Mouse (Mus musculus) CH12.LX (cell line): ENCODE measurements at regions not wholly inside any gene's neighbourhood (a gene's known extent, or its start where the extent isn't known, plus 50 kb on each side); places are given as distances from the start of the nearest gene placed in this dataset.

Experiments
- DNase-seq: peaks from one replicate; pipeline ENCODE4 v3.0.0-alpha.2; 2013; ENCODE audit errors: extremely low read depth
- H3K27ac ChIP-seq: 2 replicates; pipeline ENCODE4 v1.5.1; 2012; ENCODE audit warnings: low read depth, mild to moderate bottlenecking, control low read depth, moderate library complexity; ENCODE audit not compliant: insufficient read depth
- H3K27me3 ChIP-seq: replicated peaks from 2 replicates; pipeline ENCODE3; 2012; ENCODE audit warnings: inconsistent platforms
- H3K36me3 ChIP-seq, 2 experiments: replicated peaks in 1 of 2; 2 replicates each; pipeline versions ENCODE3 to v1.6.1; 2012; ENCODE audit warnings: inconsistent platforms in 1 of 2, low read length in 1 of 2, mild to moderate bottlenecking in 1 of 2, mixed read lengths in 1 of 2, moderate library complexity in 1 of 2; ENCODE audit not compliant: control insufficient read depth in 1 of 2, insufficient read depth in 1 of 2
- H3K4me1 ChIP-seq, 2 experiments: 2 replicates each; pipeline ENCODE4 v1.6.1; 2012; ENCODE audit warnings: inconsistent platforms in 1 of 2, moderate library complexity in 1 of 2; ENCODE audit not compliant: insufficient read depth in 2 of 2, control insufficient read depth in 1 of 2
- H3K4me2 ChIP-seq: 2 replicates; pipeline ENCODE4 v1.6.1; 2012; ENCODE audit warnings: low read depth, mild to moderate bottlenecking, control low read depth; ENCODE audit not compliant: poor library complexity, insufficient read depth, severe bottlenecking
- H3K4me3 ChIP-seq, 3 experiments: fragments of 150-350 bp in 1 of 3; sonication (generic) in 1 of 3; replicated peaks in 1 of 3; 2 replicates each; pipeline versions ENCODE3 to v1.5.1; 2011 to 2012; ENCODE audit warnings: low read depth in 2 of 3, low read length in 2 of 3, mild to moderate bottlenecking in 2 of 3, moderate library complexity in 2 of 3, control low read depth in 1 of 3, improper control_type of control experiment in 1 of 3, inconsistent platforms in 1 of 3, mixed read lengths in 1 of 3; ENCODE audit not compliant: poor library complexity in 1 of 3
- H3K79me2 ChIP-seq: replicated peaks from 2 replicates; pipeline ENCODE4 v1.6.1; 2012; ENCODE audit warnings: mild to moderate bottlenecking, moderate library complexity; ENCODE audit not compliant: control insufficient read depth, poor library complexity, insufficient read depth, severe bottlenecking; ENCODE audit errors: extremely low read depth
- H3K9ac ChIP-seq: 2 replicates; pipeline ENCODE4 v1.6.1; 2012; ENCODE audit warnings: low read depth, mild to moderate bottlenecking, control low read depth, moderate library complexity; ENCODE audit not compliant: insufficient read depth
- H3K9me3 ChIP-seq: replicated peaks from 2 replicates; pipeline ENCODE3; 2012; ENCODE audit warnings: low read length, inconsistent platforms, mixed read lengths
- CHD1 ChIP-seq: IDR thresholded peaks from 2 replicates; pipeline ENCODE4 v1.6.1; 2012; ENCODE audit warnings: low read depth, low read length, improper control_type of control experiment, inconsistent platforms
- CHD2 ChIP-seq: IDR thresholded peaks from 2 replicates; pipeline ENCODE4 v1.6.1; 2011; ENCODE audit warnings: low read length, improper control_type of control experiment
- E2F4 ChIP-seq: IDR thresholded peaks from 2 replicates; pipeline ENCODE4 v1.6.1; 2011; ENCODE audit warnings: low read depth, low read length, improper control_type of control experiment; ENCODE audit not compliant: insufficient replicate concordance
- ELF1 ChIP-seq: IDR thresholded peaks from 2 replicates; pipeline ENCODE4 v1.6.1; 2014; ENCODE audit warnings: low read depth, mild to moderate bottlenecking, inconsistent platforms, low read length, improper control_type of control experiment
- EP300 ChIP-seq: IDR thresholded peaks from 2 replicates; pipeline ENCODE4 v1.6.1; 2011; ENCODE audit warnings: low read length, improper control_type of control experiment
- JUND ChIP-seq: conservative IDR thresholded peaks from 2 replicates; pipeline ENCODE4 v1.6.1; 2011; ENCODE audit warnings: low read depth, low read length, improper control_type of control experiment
- KAT2A ChIP-seq: IDR thresholded peaks from 2 replicates; pipeline ENCODE4 v1.6.1; 2012; ENCODE audit warnings: low read length, improper control_type of control experiment, inconsistent platforms; ENCODE audit not compliant: insufficient replicate concordance
- MEF2A ChIP-seq: IDR thresholded peaks from 2 replicates; pipeline ENCODE4 v1.6.1; 2014; ENCODE audit warnings: low read depth, mild to moderate bottlenecking, inconsistent platforms, low read length, improper control_type of control experiment, borderline replicate concordance
- MXI1 ChIP-seq: IDR thresholded peaks from 2 replicates; pipeline ENCODE4 v1.6.1; 2011; ENCODE audit warnings: mild to moderate bottlenecking, low read depth, low read length, improper control_type of control experiment
- NRF1 ChIP-seq: IDR thresholded peaks from 2 replicates; pipeline ENCODE4 v1.6.1; 2014; ENCODE audit warnings: low read depth, mild to moderate bottlenecking, inconsistent platforms, low read length, improper control_type of control experiment, moderate library complexity
- PAX5 ChIP-seq: IDR thresholded peaks from 2 replicates; pipeline ENCODE4 v1.6.1; 2012; ENCODE audit warnings: low read length, inconsistent platforms, mixed read lengths
- RCOR1 ChIP-seq: conservative IDR thresholded peaks from 2 replicates; pipeline ENCODE4 v1.6.1; 2012; ENCODE audit warnings: low read depth, mild to moderate bottlenecking, inconsistent platforms, low read length, improper control_type of control experiment
- SIN3A ChIP-seq: IDR thresholded peaks from 2 replicates; pipeline ENCODE4 v1.6.1; 2012; ENCODE audit warnings: low read length, improper control_type of control experiment, inconsistent platforms
- TBP ChIP-seq: conservative IDR thresholded peaks from 2 replicates; pipeline ENCODE4 v1.6.1; 2011; ENCODE audit warnings: low read depth, low read length, improper control_type of control experiment
- USF2 ChIP-seq: conservative IDR thresholded peaks from 2 replicates; pipeline ENCODE4 v1.6.1; 2011; ENCODE audit warnings: low read depth, low read length, improper control_type of control experiment
- ZNF384 ChIP-seq: IDR thresholded peaks from 2 replicates; pipeline ENCODE4 v1.6.1; 2012; ENCODE audit warnings: low read depth, low read length, improper control_type of control experiment, inconsistent platforms
- dilution Hi-C: fragments of 300-500 bp; cut with MboI; formaldehyde crosslinking; loops from 2 replicates; pipeline ENCODE4 v1.14.3; 2020; ENCODE audit warnings: low sequenced_read_pairs; ENCODE audit not compliant: extremely low pct_unique_long_range_greater_than_20kb, extremely low pct_ligation_motif_present
- in situ Hi-C: fragments of 300-500 bp; cut with MboI; formaldehyde crosslinking; loops from 3 replicates; pipeline ENCODE4 v1.14.3; 2019; ENCODE audit warnings: low sequenced_read_pairs, low pct_ligation_motif_present, low pct_unique_long_range_greater_than_20kb, mixed read lengths

DNA sequence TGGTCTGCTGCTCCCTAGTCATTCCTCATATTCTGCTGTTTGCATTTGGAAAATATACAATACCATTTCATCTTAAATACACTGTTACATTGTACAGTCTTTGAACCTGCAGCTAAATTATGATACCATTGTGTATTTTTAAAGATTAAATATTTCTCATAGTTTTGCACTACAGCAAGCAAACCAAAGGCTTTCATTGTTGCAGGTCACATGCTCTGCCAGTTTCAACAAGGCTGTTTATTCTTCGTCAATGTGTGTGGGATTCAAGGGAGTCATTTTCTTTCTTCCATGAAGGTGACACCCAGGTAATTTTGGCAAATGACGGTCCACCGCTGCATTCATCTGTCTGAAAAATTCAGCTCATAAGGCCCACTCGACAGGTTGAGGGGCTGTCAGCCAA is 200.9 kb upstream of the Lrig1 start:
- no peak overlapping the region for H3K27ac ChIP-seq
- no peaks in the 10 kb centered on the region for H3K79me2 ChIP-seq
- no peaks in the 10 kb centered on the region for H3K36me3 ChIP-seq
- H3K9me3 ChIP-seq, result no peaks in the 10 kb centered on the region
- in situ Hi-C loops, result no loop called here
- dilution Hi-C loops, result no loop called here
- no peak overlapping the region for H3K4me2 ChIP-seq
- no peak overlapping the region for H3K9ac ChIP-seq
- no peaks in the 10 kb centered on the region for H3K4me1 ChIP-seq
- H3K4me3 ChIP-seq, result no peak overlapping the region
- TF ChIP-seq CHD2, result no peak
- no peak for TF ChIP-seq SIN3A
- no peak for TF ChIP-seq MXI1
- TF ChIP-seq MEF2A, result no peak
- no peak for TF ChIP-seq NRF1
- no peak for TF ChIP-seq ZNF384
- no peak for TF ChIP-seq PAX5
- no peak for TF ChIP-seq KAT2A
- TF ChIP-seq E2F4, result no peak
- no peak for TF ChIP-seq CHD1
- no peak for TF ChIP-seq JUND
- TF ChIP-seq TBP, result no peak
- no peaks in the 10 kb centered on the region for H3K27me3 ChIP-seq
- DNase-seq, result no peak

DNA sequence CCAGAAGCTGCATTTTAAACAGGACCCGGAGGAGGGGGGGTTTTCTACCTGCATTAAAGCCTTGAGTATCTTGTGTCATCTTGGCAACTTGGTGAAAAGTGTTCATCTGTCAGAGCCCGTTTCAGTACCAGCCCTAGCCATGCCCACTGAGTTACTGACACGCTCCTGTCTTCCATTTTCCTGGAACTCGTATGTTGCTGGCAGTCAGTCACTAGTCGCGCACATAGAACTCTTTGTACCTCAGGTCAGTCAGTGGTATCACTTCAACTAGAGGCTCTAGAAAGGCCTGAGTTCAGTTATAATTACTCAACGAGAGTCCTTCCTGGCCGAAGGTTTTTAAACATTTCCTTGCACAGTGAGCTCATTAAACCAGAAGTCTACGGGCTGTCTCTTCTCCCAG is 198.9 kb upstream of the Lrig1 start:
- no peaks in the 10 kb centered on the region for H3K4me1 ChIP-seq
- H3K79me2 ChIP-seq, result no peaks in the 10 kb centered on the region
- TF ChIP-seq EP300 (no peak), CHD2 (no peak), RCOR1 (no peak), JUND (no peak), ELF1 (no peak), MEF2A (no peak), SIN3A (no peak), USF2 (no peak)
- TF ChIP-seq, all 38 proteins: peak for 0
- H3K36me3 ChIP-seq, result no peaks in the 10 kb centered on the region
- H3K9me3 ChIP-seq, result no peaks in the 10 kb centered on the region
- no peak overlapping the region for H3K4me2 ChIP-seq
- no peak for DNase-seq
- dilution Hi-C loops, result no loop called here
- in situ Hi-C loops, result no loop called here
- no peak overlapping the region for H3K9ac ChIP-seq
- H3K4me3 ChIP-seq, result no peak overlapping the region
- no peaks in the 10 kb centered on the region for H3K27me3 ChIP-seq
- H3K27ac ChIP-seq, result no peak overlapping the region
